In the genomic region with DNA sequence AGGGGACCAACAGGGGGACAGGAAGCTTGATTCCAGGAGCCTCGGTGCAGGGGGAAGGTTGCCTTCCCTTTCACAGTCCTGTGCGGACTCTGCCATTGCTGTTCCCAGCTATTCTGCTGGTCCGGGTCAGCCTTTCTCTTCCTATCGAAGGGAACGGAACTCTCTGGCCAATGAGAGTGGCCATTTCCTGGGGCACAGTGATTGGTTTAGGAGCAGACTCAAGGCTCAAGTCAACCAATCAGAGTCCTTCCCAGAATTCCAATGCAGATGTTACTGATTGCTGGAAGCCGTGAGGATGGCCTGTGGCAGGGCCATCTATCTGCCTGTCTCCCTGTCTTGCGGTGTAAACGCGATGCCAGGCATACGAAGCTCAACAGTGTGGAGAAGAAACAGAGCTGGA, we compare ENCODE assay signal across 15 mouse cellular contexts.
"Had no signal": no experiment of that assay in that cellular context is flagged by ENCODE, and none has a peak within 500 bp of the region (broad histone marks: within the 10 kb centered on the region; RNA-seq: fewer than 3 reads in every experiment).

No protein-coding gene starts in this region.

- DNase-seq: heart, postnatal 14 days; heart, postnatal 36 days; heart, postnatal 4 days; kidney, adult 11 months; kidney, adult 18-20 months; kidney, adult 2 months; kidney, adult 8-10 months; kidney, adult 9 months; kidney, postnatal 10 days; kidney, postnatal 14 days; kidney, postnatal 25 days; kidney, postnatal 36 days; kidney, postnatal 4 days; layer of hippocampus, adult 9-11 months; layer of hippocampus, postnatal 36 days had no signal
